Mouse (Mus musculus) neural tube, embryonic 11.5 days (tissue): Measurements from ENCODE around the gene Pnliprp1. TPM values are rescaled to one million over a fixed set of nuclear protein-coding genes. Genes with fewer than 3 reads are reported as not detected.

Source experiments
- ATAC-seq: fragments of 200-750 bp; cut with Nextera tagmentation; 2 replicates; pipeline ENCODE4 v1.8.0; 2017; ENCODE audit warnings: moderate number of reproducible peaks, mild to moderate bottlenecking, moderate TSS enrichment, moderate library complexity; ENCODE audit not compliant: insufficient read depth, low FRiP score, low TSS enrichment
- DNase-seq: peaks from one replicate; pipeline ENCODE4 v3.0.0-alpha.2; 2015; ENCODE audit warnings: low spot score
- H3K27ac ChIP-seq: fragments of 300-500 bp; sonication (generic); 2 replicates; pipeline ENCODE4 v1.5.1; 2014; ENCODE audit warnings: low read depth, mild to moderate bottlenecking, low read length
- H3K27me3 ChIP-seq: fragments of 300-500 bp; sonication (generic); 2 replicates; pipeline ENCODE4 v1.6.1; 2014; ENCODE audit warnings: mild to moderate bottlenecking, low read length, mixed read lengths; ENCODE audit not compliant: control insufficient read depth, insufficient read depth
- H3K36me3 ChIP-seq: fragments of 300-500 bp; sonication (generic); 2 replicates; pipeline ENCODE4 v1.6.1; 2014; ENCODE audit warnings: mild to moderate bottlenecking, low read length, moderate library complexity, mixed read lengths; ENCODE audit not compliant: control insufficient read depth, insufficient read depth
- H3K4me1 ChIP-seq: fragments of 300-500 bp; sonication (generic); 2 replicates; pipeline ENCODE4 v1.6.1; 2014; ENCODE audit warnings: low read length, mixed read lengths; ENCODE audit not compliant: control insufficient read depth, insufficient read depth
- H3K4me2 ChIP-seq: fragments of 300-500 bp; sonication (generic); 2 replicates; pipeline ENCODE4 v1.6.1; 2014; ENCODE audit warnings: low read depth, mild to moderate bottlenecking, moderate library complexity
- H3K4me3 ChIP-seq: fragments of 300-500 bp; sonication (generic); 2 replicates; pipeline ENCODE4 v1.5.1; 2014; ENCODE audit warnings: low read depth, low read length
- H3K9ac ChIP-seq: fragments of 300-500 bp; sonication (generic); 2 replicates; pipeline ENCODE4 v1.6.1; 2014; ENCODE audit warnings: mild to moderate bottlenecking, low read length
- H3K9me3 ChIP-seq: fragments of 300-500 bp; sonication (generic); 2 replicates; pipeline ENCODE4 v1.6.1; 2016; ENCODE audit warnings: low read length; ENCODE audit not compliant: control insufficient read depth
- WGBS: fragments of 180-500 bp; shearing (Covaris S2); extraction: QIAGEN DNeasy Blood & Tissue Kit; methylation state at CpG from one replicate; pipeline ENCODE4 v1.1.7; 2014; 5-methylcytosine and 5-hydroxymethylcytosine counted together
- polyA plus RNA-seq: library from polyadenylated mRNA; unstranded; fragments of >200 nt; fragmentation: Nextera tagmentation; extraction: Ambion mirVana; gene quantifications from 2 replicates; pipeline ENCODE4 v1.2.1, GENCODE M21; 2014

Pnliprp1 gene
- polyA plus RNA-seq: not detected in 2 replicates

GRCm38 (mm10) chr19:58728445-58729031, at the start of gene Pnliprp1:
Pnliprp1 (plus strand) TSS chr19:58728887.
- Histone ChIP-seq H3K4me2 (no peak within 1 kb of the TSS), H3K36me3 (no peaks in the 10 kb centered on the region), H3K4me1 (no peaks in the 10 kb centered on the region), H3K9me3 (no peaks in the 10 kb centered on the region), H3K4me3 (no peak within 1 kb of the TSS), H3K27ac (no peak within 1 kb of the TSS), H3K9ac (no peak within 1 kb of the TSS), H3K27me3 (no peaks in the 10 kb centered on the region)
- DNase-seq (no peak), ATAC-seq (no peak)
- WGBS: 59% methylated on average over 5 of the region's 5 CpGs

- Histone ChIP-seq H3K4me3 (no peak overlapping the region), H3K36me3 (no peaks in the 10 kb centered on the region), H3K9ac (no peak overlapping the region), H3K4me2 (no peak overlapping the region), H3K9me3 (no peaks in the 10 kb centered on the region), H3K27ac (no peak overlapping the region), H3K4me1 (no peaks in the 10 kb centered on the region), H3K27me3 (no peaks in the 10 kb centered on the region)
- WGBS: 51% methylated on average over 1 of the region's 1 CpGs
- no peak for DNase-seq
- ATAC-seq: no peak
Measured at GRCm38 (mm10) chr19:58688933-58689332, 39.8 kb upstream of the Pnliprp1 start.

- no peaks in the 10 kb centered on the region for H3K27me3 ChIP-seq
- ATAC-seq: no peak
- H3K4me2 ChIP-seq: no peak overlapping the region
- H3K4me3 ChIP-seq: no peak overlapping the region
- no peak for DNase-seq
- no peak overlapping the region for H3K9ac ChIP-seq
- WGBS: 82% methylated on average over 3 of the region's 3 CpGs
- H3K9me3 ChIP-seq: no peaks in the 10 kb centered on the region
- H3K27ac ChIP-seq: no peak overlapping the region
- H3K36me3 ChIP-seq: no peaks in the 10 kb centered on the region
- H3K4me1 ChIP-seq: no peaks in the 10 kb centered on the region
Measured at GRCm38 (mm10) chr19:58695314-58695713, 33.4 kb upstream of the Pnliprp1 start.

GRCm38 (mm10) chr19:58696235-58696634, 32.5 kb upstream of the Pnliprp1 start:
- DNase-seq (no peak), ATAC-seq (no peak)
- H3K27ac ChIP-seq: no peak overlapping the region
- H3K9me3 ChIP-seq: no peaks in the 10 kb centered on the region
- H3K36me3 ChIP-seq: no peaks in the 10 kb centered on the region
- H3K27me3 ChIP-seq: no peaks in the 10 kb centered on the region
- H3K9ac ChIP-seq: no peak overlapping the region
- 82% methylated on average over 2 of the region's 2 CpGs for WGBS
- no peaks in the 10 kb centered on the region for H3K4me1 ChIP-seq
- H3K4me3 ChIP-seq: no peak overlapping the region
- no peak overlapping the region for H3K4me2 ChIP-seq

GRCm38 (mm10) chr19:58704556-58704955, 24.1 kb upstream of the Pnliprp1 start:
- no peaks in the 10 kb centered on the region for H3K4me1 ChIP-seq
- H3K4me3 ChIP-seq: no peak overlapping the region
- no peaks in the 10 kb centered on the region for H3K36me3 ChIP-seq
- H3K9ac ChIP-seq: no peak overlapping the region
- no peaks in the 10 kb centered on the region for H3K9me3 ChIP-seq
- WGBS: 87% methylated on average over 4 of the region's 4 CpGs
- DNase-seq: no peak
- no peak overlapping the region for H3K27ac ChIP-seq
- no peak overlapping the region for H3K4me2 ChIP-seq
- H3K27me3 ChIP-seq: no peaks in the 10 kb centered on the region
- ATAC-seq: no peak

- Histone ChIP-seq H3K27ac (no peak overlapping the region), H3K9me3 (no peaks in the 10 kb centered on the region), H3K27me3 (no peaks in the 10 kb centered on the region), H3K4me2 (no peak overlapping the region), H3K9ac (no peak overlapping the region), H3K36me3 (no peaks in the 10 kb centered on the region), H3K4me3 (no peak overlapping the region), H3K4me1 (no peaks in the 10 kb centered on the region)
- DNase-seq (no peak), ATAC-seq (no peak)
- WGBS: 77% methylated on average over 3 of the region's 3 CpGs
Measured at GRCm38 (mm10) chr19:58708611-58709010, 20.1 kb upstream of the Pnliprp1 start.

GRCm38 (mm10) chr19:58717925-58718324, 10.8 kb upstream of the Pnliprp1 start:
- no peaks in the 10 kb centered on the region for H3K9me3 ChIP-seq
- no peak overlapping the region for H3K4me3 ChIP-seq
- no peak overlapping the region for H3K4me2 ChIP-seq
- no peaks in the 10 kb centered on the region for H3K4me1 ChIP-seq
- DNase-seq (no peak), ATAC-seq (no peak)
- H3K9ac ChIP-seq: no peak overlapping the region
- H3K36me3 ChIP-seq: no peaks in the 10 kb centered on the region
- no peak overlapping the region for H3K27ac ChIP-seq
- H3K27me3 ChIP-seq: no peaks in the 10 kb centered on the region
- WGBS: 69% methylated on average over 4 of the region's 4 CpGs

GRCm38 (mm10) chr19:58720439-58720838, 8.2 kb upstream of the Pnliprp1 start:
- H3K4me2 ChIP-seq: no peak overlapping the region
- no peaks in the 10 kb centered on the region for H3K27me3 ChIP-seq
- H3K4me3 ChIP-seq: no peak overlapping the region
- no peak overlapping the region for H3K9ac ChIP-seq
- H3K4me1 ChIP-seq: no peaks in the 10 kb centered on the region
- H3K27ac ChIP-seq: no peak overlapping the region
- ATAC-seq: no peak
- DNase-seq: no peak
- H3K36me3 ChIP-seq: no peaks in the 10 kb centered on the region
- H3K9me3 ChIP-seq: no peaks in the 10 kb centered on the region

- Histone ChIP-seq H3K4me3 (no peak overlapping the region), H3K9ac (no peak overlapping the region), H3K27ac (no peak overlapping the region), H3K36me3 (no peaks in the 10 kb centered on the region), H3K9me3 (no peaks in the 10 kb centered on the region), H3K4me1 (no peaks in the 10 kb centered on the region), H3K27me3 (no peaks in the 10 kb centered on the region), H3K4me2 (no peak overlapping the region)
- WGBS: 88% methylated on average over 5 of the region's 5 CpGs
- no peak for DNase-seq
- no peak for ATAC-seq
Measured at GRCm38 (mm10) chr19:58726551-58726950, 2.1 kb upstream of the Pnliprp1 start.
